Mouse (Mus musculus) mouse embryonic stem cell (cell line): ENCODE data around the gene Ctnna3.
"Not testable (repeated sequence)": the region's sequence is repeated elsewhere in the genome, so short reads cannot be mapped to it uniquely, and the experiment has no call there.

Experiments used
- in situ Hi-C, 2 experiments: fragments of 300-500 bp; cut with MboI; formaldehyde crosslinking; loops; 1 replicate in 1 of 2; 3 replicates in 1 of 2; pipeline ENCODE4 v1.14.3; 2019 to 2020; ENCODE audit warnings: low sequenced_read_pairs in 2 of 2, low pct_unique_long_range_greater_than_20kb in 1 of 2, mixed read lengths in 1 of 2; ENCODE audit not compliant: unreplicated experiment in 1 of 2

Gene Ctnna3

DNA sequence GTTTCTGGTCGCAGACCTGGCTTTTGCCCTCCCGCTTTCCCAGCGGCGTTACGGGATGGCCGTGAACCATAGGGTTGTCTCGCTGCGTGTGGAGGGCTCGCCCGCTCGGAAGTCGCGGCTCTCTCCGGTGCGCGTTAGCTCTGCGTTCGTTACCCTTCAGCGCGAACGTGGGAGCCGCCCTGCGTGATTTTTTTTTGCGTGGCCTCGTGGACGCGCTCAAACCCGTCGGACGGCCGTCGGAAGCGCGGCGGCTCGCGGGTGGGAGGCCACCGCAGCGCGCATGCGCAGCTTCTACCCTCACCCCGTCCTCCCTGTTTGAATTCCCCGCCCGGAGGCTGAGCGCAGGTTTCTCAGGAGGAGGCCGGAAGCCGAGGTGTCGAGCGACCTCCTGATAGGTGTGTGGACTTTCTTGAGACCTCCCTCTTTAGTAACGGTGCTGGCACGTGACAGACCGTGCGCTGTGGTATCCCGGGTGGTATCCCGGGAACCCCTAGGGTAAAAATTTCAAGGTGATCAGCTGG lies at the start of gene Ctnna3:
TSS of gene Ctnna3 (plus strand) at position 314 of the 521 bp plus-strand sequence.
- in situ Hi-C loops, result no loop called here

DNA sequence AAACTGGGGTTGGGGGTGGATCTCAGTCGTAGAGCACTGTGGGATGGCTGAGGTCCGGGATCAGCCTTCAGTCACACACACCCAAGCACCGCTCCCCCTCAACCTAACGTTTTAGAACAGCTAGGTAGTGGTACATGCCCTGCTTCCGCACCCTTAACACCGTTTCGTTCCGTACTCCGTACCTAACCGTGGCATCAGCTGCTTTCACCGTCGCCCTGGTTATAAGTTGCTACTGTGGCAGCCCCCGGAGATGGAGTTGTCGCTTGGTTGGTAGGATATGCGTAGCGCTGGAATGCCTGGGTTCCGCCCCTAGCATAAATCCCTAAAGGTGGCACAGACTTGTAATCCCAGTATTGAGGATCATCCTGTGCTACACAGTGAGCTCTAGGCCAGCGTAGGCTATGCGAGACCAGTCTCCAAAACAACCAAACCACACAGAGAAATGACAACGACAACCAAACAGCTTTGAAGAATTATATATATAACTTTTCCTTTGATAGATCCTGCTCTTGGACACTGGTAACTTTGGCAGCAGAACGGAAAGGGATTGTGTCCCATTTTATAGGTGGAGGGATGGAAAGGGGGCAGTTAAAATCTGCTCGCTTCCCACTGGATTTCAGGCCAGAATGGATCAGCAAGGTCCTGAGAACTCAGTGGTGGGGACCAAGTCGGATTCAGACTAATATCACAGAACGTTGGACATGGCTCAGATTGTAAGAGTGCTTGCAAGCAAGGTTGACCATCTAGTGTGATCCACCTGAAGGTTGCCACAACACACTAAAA lies 48.2 kb upstream of the Ctnna3 start, which contains the start of gene Sirt1:
TSS of gene Sirt1 (minus strand) at position 207 of the 783 bp plus-strand sequence.
- in situ Hi-C loops, result loop anchor here (10.0 kb wide), 2 partner anchors 227 to 247 kb away; no protein-coding TSS in a partner anchor

DNA sequence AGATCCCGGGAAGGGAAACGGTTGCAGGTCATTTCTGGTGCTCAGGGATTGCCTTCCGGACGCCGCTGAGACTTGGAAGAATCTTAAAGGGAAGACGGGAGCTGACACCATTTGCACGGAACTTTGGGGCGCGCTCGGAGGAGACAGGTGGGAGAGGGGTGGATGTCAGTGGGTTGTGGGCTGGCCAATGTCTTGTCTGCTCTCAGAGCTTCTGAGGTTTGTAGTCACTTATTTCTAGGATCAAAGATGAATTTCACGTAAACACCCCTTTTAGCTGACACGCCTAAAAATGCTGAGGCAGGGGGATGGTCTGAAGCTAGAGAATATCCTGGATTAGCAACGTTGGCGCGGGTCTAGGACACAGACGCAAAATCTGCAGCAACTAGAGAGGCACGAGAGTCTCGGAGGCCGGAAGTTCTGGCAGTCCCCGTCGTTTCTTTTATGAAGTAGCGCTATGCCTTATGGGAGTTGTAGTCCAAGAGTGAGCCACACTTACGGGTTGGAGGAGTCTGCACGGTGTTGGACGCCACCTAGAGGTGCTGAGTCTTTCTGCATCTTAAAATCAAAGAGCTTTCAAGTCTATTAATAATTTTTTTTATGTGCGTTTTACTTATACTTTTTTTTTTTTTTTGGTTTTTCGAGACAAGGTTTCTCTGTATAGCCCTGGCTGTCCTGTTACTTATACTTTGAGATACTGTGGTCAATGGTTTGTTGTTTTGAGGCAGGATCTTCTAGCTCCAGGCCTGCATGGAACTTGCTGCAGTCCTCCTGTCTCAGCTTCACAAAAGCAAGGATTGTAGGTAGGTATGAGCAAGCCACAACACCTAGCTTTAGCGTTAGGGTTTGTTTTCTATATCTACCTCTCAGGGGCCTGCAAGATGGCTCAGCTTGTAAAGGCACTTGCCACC lies 47.3 kb upstream of the Ctnna3 start, which contains the start of gene Dnajc12:
TSS of gene Dnajc12 (plus strand) at position 72 of the 908 bp plus-strand sequence.
- in situ Hi-C loops, result loop anchor here (10.0 kb wide), 2 partner anchors 228 to 248 kb away; no protein-coding TSS in a partner anchor

DNA sequence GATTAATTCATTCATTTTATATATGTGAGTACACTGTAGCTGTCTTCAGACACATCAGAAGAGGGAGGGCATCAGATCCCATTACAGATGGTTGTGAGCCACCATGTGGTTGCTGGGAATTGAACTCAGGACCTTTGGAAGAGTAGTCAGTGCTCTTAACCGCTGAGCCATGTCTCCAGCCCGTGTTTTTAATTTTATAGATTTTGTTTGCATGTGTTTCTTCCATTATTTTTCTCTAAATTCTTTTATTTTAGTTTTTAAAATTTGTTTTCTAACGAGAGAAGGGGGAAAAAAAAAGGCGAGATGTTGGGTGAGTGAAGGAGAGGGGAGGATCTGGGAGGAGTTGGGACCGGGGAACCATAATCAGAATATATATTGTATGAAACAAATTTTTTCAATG lies 44.0 kb upstream of the Ctnna3 start:
- in situ Hi-C loops, result loop anchor here (10.0 kb wide), 2 partner anchors 231 to 251 kb away; no protein-coding TSS in a partner anchor

DNA sequence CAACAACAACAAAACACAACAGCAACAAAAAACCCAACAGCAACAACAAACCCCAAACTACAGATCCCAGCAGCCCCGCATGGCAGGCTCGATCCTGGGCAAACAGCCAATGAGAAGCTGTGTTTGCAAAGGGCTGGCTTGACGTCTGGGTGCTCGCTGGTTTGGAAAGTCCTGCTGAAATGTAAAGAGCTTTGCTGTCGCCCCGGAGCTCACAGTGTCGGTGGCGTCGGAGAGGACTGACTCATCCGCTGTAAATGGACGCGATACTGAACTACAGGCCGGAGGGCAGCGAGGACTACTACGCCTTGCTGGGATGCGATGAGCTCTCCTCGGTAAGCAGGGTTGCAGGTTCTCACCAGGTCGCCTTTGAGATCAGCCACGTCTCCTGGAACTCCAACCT lies 43.5 kb upstream of the Ctnna3 start:
- in situ Hi-C loops, result loop anchor here (10.0 kb wide), 2 partner anchors 232 to 252 kb away; no protein-coding TSS in a partner anchor

DNA sequence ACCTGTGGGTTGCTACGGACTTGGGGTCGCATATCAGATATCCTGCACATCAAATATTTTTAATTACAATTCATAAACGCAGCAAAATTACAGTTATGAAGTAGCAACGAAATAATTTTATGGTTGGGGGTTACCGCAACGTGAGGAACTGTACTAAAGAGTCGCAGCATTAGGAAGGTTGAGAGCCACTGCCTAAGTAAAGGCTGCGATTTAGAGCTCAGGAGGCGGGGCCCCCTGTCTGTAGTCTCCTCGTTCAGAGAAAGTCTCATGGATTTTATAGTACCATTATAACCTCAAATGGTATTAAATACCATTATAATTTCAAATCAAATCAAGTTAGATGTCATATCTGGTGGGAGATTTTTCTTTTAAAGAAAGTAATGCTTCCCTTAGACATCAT lies 42.9 kb upstream of the Ctnna3 start:
- in situ Hi-C loops, result loop anchor here (10.0 kb wide), 2 partner anchors 232 to 252 kb away; no protein-coding TSS in a partner anchor

DNA sequence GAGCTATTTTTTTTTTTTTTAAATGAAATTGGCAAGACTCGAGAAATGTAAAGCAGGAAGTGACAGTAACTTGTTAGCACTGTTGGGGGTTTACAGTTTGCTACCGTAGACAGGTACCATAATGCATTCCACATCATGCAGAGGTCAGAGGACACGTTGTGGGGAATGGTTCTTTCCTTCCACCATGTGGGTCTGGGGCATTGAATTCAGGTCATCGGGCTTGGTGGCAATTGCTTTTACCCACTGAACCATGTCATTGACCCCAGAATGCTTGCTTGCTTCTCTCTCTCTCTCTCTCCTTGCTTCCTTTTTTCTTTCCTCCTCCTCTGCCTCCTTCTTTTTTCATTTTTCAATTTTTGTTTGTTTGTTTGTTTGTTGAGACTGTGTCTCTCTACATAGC lies 41.0 kb upstream of the Ctnna3 start:
- in situ Hi-C loops, result loop anchor here (10.0 kb wide), 2 partner anchors 234 to 254 kb away; no protein-coding TSS in a partner anchor

DNA sequence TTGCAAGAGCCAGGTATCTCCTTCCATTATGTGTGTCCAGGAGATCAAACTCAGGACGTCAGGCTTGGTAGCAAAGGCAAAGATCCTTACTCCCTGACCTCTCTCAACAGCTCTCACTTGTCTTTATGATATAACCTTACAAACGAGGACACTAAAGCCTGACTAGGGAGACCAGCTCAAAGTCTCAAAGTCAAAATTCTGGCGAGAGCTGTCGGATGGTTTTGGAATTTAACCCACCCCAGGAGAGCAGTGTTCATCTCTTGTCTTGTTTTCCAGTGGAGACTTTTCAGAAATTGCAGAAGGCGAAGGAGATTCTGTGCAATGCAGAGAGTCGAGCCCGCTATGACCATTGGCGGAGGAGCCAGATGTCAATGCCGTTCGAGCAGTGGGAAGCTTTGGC lies 32.9 kb upstream of the Ctnna3 start:
- in situ Hi-C loops, result no loop called here

DNA sequence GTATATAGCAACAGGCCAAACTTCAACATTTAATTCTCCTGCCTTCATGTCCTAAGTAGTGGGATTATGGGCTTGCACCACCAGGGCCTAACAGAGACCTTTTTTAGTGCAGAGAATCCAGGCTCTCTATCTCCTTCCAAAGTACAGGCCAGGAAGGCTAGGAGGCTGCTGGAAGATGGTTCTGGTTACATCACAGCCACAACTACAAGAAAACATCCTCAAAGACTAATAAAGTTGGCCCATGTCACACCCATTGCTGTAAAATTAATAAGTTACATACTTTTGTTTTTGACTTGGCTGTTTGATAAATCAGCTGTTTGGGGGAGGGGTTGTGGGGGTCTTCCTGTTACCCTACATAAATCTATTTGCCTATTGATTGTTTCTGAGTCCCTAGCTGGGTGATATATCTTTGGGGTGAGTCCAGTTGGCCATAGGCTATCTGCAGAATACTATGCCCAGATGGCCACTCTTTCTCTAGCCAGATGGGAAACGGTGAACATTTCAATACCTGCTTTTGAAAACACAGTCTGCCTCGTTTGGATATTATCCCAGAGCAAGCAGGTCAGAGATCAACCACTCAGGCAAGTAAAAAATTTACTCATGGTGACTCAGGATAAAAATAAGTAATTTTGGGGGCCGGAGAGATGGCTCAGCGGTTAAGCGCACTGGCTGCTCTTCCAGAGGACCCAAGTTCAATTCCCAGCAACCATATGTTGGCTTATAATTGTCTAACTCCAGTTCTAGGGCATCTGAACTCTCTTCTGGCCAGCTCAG lies 27.0 kb upstream of the Ctnna3 start:
- in situ Hi-C loops, result no loop called here

DNA sequence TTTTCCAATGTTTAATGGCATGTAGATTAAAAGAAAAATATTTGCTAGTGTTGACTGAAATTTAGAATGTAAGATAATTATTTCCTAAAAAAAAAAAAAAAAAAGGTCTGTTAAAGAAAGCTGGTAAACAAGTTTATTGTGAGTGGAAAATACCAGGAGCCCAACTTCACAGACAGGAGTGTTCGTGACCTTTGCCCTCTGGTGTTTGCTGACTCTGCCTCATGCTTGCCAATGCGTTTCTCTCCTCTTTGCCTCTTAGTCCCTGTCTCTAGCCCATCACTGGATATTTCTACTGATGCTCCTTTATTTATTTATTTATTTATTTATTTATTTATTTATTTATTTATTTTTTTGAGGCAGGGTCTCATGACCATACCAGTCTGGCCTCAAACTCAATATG lies 26.3 kb upstream of the Ctnna3 start:
- in situ Hi-C loops, result no loop called here

DNA sequence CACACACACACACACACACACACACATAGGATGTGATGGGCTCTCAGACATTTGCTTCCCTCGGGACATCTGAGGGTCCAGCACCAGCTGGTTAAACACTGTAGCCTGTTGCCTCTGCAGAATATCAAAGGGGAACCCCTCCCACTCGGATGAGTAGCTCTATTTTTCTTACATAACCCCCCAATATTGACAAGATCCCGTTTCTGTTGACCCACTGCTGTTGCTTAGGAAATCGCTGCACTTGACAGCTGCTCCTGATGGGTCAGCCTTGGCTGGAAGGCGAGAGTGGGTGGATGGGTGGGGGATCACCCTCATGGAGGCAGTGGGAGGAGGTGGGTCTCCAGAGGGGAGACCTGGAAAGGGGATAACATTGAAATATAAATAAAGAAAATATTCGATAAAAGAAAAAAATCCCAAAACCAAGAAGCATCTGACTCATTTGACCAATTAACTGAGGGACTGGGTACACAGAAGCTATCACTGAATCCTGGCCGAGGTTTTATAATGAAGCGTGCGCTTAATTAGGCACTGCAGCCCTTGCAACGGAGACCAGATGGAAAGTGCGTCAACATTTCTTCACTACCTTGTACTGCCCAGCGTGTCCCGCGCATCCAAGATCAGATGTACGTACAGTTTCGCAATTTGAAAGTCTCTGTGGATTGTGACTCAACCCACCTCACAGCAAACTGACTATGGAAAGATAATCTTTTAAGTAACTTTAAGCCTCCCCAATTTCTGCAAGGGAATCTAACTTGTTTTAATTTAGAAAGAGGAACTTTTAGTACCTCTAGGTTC lies 19.5 kb upstream of the Ctnna3 start:
- in situ Hi-C loops, result no loop called here

DNA sequence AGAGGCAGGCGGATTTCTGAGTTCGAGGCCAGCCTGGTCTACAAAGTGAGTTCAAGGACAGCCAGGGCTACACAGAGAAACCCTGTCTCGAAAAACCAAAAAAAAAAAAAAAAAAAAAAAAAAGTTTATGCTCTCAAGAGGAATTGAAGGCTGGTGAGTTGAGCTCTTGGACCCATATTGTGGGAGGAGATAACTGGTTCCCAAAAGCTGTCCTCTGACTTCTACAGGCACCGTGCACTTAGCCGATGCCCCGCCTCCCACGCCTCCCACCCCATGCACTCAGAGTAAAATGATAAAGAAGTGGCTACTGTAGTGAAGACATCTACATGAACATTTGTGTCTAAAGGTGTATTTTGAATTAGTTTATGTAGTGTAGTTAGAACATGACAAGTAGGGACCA lies 18.2 kb upstream of the Ctnna3 start:
- in situ Hi-C loops, result not testable (repeated sequence)

DNA sequence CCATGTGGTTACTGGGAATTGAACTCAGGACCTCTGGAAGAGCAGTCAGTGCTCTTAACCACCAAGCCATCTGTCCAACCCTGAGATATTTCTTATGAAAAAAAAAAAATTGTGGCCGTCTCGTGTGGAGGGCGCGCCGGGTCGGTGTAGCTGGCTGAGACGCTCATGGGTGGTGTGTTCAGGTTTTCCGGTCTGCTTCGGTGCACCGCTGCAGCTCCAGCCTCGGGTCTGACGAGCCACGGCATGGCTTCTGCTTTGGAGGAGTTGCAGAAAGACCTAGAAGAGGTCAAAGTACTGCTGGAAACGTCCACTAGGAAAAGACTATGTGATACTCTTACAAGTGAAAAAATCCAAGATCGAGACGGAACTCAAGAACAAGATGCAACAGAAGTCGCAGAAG lies 17.1 kb upstream of the Ctnna3 start:
- in situ Hi-C loops, result no loop called here

DNA sequence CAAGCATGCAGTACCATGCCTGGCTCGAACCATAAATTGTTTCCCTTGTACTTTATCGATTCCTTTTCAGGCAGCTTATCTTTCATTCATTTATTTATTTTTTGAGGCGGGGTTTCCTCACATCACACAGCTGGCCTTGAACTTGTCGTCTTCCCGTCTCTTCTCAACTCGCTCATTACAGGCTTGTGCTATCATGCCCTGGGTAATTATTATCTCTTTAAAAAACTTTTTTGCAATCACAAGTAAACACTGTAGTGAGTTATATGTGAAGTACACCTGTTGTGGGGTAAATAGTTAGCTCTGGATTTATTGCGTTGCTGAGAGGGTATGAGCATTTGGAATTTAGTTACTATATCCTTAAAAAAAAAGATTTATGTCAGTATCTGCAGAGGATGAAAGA lies 14.6 kb upstream of the Ctnna3 start:
- in situ Hi-C loops, result no loop called here

DNA sequence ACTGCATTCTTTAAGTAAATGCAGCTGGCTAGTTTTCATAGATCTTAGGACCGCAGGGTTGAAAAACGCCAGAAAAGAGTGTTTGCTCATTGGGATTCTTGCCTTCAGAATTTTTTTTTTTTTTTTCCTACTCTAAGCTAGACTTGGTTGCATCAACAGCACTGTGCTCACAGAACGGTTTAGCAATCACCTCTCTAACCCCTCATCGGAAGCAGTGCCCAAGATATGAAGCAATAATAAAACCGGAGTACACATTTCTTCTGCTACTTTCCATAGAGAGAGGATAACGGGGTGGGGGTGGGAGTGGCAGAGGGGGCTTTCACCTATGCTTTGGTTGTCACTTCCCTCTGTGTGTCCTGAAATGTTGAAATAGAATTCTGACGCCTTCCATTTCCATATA lies 14.0 kb upstream of the Ctnna3 start:
- in situ Hi-C loops, result no loop called here

DNA sequence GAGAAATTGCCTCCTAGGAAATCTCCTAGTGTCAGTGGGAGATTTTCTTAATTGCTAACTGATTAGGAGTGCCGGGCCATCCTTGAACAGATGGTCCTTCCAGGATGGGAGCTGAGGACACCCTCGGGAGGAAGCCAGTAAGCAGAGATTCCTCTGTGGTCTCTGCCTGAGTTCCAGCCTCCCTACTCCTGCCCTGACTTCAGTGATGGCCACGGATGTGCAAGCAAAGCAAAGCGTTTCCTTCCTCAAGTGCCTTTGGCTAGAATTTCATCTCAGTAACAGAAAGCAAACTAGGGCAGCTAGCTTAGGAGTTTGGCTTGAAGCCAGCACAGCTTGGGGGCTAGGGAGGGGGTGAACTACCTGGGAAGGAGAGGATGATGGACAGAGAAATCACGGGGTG lies 12.8 kb upstream of the Ctnna3 start:
- in situ Hi-C loops, result no loop called here
